Mouse (Mus musculus): ENCODE results near the gene Ocln. TPM values are rescaled to one million over a fixed set of nuclear protein-coding genes. Genes with fewer than 3 reads are reported as not detected.
"Not testable (repeated sequence)": the region's sequence is repeated elsewhere in the genome, so short reads cannot be mapped to it uniquely, and the experiment has no call there.

Ocln gene
- polyA plus RNA-seq, 2 experiments from 2014 or later = 0.69 to 0.82 TPM

GRCm38 (mm10) chr13:100543011-100543767 is 9.3 kb downstream of the Ocln start:
- ATAC-seq = no peak

GRCm38 (mm10) chr13:100536149-100536548 is 16.4 kb downstream of the Ocln start:
- ATAC-seq = no peak

DNA sequence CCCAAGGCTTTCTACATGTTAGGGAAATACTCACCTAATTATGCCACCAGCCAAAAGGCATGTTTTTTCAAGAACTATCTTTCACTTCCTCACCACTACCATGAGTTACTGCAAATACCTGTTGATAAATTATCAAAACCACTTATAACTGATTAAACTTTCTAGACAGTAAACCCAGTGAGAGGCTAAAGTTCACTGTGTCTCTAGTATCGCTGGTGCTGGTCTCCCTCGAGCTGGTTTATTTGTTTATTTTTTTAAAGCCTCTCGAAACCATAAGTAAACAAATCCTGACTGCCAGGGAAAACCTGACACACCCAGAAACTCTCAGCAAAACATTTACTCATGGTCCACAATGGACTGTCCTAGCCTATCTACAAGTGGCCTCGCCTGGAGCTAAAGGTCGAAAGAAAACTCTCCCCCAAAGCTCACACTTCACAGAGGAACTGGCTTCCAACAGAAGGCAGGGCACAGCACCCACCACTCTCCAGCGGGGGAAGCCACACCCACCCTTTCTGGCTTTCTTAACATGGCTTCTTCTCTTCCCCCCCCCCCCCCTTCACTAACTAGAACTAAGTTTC is 19.6 kb downstream of the Ocln start:
- no peak for ATAC-seq

DNA sequence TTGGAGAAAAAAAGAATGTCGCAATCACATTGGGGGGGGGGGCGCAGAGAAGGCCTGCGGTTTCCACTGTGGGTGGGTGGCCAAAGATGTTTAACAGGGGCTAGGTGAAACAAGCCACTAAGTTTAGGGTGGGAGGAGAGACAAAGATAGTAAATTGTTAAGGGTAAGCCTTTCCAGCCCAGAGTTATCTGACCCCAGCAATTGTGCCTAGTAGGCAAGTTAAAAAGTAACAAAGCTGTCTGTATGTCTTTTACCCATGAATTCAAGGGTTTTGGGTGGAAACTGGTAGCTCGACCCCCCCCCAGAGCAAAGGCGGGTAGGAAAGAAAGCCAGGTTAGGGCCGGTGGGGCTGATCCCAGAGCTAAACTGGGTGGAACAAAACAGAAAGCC is 25.9 kb downstream of the Ocln start:
- no peak for ATAC-seq

GRCm38 (mm10) chr13:100525935-100526648 is 26.4 kb downstream of the Ocln start:
- no peak for ATAC-seq

- no peak for ATAC-seq
Observed at GRCm38 (mm10) chr13:100524896-100525295, 27.6 kb downstream of the Ocln start.

DNA sequence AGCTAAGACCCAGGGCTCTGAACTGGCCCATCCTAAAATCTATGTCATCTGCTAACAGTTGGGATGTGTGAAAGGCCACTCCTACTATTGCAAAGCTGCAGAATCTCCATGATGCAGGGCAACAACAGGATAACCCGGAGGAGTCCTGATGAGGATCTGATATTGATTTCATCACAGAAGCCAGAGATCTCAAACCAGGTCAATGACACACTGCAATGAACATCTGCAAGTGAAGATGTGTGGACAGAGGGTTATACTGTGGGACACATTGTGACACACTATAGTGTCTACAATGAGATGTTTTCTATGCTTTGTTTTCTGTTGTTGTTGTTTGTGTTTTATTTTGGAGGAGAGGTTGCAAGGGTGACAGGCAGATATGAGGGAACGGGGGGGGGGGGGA is 28.8 kb downstream of the Ocln start:
- no peak for ATAC-seq

DNA sequence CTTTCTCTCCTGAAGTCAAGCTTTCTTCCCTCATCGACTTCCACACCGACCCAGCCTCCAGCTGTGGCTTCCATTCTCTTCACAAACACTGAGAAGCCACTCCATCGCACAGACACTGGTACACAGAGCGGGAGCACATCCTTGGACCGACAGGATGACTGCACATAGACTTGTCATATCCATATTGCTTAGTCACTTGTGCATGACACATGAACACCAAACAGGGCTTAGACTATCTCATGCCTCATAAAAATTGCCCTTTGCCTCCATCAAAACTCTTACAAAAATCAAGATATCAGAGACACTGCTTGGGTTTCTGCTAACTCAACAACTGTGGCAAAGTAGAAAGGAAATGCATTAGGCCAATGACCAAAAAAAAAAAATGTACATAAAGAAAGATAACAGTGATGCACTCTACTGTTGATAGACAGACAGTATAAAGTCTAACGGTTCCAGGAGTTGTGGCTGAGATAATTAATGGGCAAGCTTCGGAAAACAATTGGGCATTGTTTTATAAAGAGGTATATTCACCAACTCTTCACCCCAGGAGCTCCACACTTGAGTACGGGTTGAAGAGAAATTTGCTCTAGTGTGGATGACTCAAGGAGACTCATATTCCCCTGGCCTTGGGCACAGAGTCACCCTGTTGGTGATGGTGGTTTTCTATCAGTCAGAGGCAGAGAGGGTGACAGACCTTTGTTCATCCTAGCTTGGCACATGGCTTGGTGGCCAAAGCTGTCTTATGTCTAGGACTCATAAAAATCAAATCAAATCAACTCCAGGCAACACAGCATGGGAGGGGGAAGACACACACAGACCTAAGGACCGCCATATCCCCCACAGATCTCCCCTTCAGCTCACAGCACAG is 30.6 kb downstream of the Ocln start:
- no peak for ATAC-seq

GRCm38 (mm10) chr13:100519162-100519561 is 33.4 kb downstream of the Ocln start:
- ATAC-seq = no peak

- ATAC-seq = no peak
Observed at GRCm38 (mm10) chr13:100518191-100518590, 34.3 kb downstream of the Ocln start.

- no peak for ATAC-seq
Observed at GRCm38 (mm10) chr13:100517652-100518153, 34.8 kb downstream of the Ocln start.

DNA sequence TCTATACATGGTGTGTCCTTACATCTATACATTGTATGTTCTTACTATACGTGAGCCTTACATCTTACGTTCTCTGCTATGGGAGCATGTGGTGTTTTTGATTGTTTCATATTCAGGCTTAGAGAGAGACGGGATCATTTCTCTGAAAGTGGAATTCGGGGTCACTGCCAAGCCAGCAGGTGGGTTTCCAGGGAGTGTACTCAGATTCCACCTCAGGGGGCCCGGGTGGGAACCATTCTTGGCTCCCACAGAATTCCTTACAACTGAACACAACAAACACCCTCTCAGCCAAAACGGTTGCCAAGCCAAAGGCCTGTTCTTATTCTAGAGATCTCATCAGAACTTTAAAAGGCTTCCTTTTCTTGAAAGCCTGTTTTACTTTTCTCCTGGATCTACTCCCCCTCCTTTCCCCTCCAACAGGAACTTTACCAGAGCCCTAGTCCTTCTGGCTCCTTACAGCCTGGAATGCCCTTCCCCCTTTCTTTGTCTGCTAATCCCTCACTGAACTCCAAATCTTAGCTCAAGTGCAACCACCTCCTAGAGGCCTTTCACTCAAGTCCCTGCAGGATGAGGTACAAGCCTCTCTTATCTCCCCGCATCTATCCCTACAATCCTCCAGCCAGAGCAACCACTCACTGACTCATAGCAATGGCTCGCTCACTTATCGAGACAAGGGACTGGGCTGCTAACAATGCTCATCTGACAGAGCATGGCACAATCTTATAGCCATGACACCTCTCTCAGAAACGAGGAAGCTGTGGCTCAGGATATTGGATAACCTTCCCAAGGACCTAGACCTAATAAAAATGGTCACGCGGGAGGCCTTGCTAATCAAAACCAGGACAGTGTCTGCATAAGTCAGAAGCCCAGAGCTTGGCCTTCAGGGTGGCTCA is 36.1 kb downstream of the Ocln start:
- no peak for ATAC-seq

- no peak for ATAC-seq
Observed at GRCm38 (mm10) chr13:100512792-100513191, 39.7 kb downstream of the Ocln start.

GRCm38 (mm10) chr13:100511860-100512364 is 40.6 kb downstream of the Ocln start:
- no peak for ATAC-seq

DNA sequence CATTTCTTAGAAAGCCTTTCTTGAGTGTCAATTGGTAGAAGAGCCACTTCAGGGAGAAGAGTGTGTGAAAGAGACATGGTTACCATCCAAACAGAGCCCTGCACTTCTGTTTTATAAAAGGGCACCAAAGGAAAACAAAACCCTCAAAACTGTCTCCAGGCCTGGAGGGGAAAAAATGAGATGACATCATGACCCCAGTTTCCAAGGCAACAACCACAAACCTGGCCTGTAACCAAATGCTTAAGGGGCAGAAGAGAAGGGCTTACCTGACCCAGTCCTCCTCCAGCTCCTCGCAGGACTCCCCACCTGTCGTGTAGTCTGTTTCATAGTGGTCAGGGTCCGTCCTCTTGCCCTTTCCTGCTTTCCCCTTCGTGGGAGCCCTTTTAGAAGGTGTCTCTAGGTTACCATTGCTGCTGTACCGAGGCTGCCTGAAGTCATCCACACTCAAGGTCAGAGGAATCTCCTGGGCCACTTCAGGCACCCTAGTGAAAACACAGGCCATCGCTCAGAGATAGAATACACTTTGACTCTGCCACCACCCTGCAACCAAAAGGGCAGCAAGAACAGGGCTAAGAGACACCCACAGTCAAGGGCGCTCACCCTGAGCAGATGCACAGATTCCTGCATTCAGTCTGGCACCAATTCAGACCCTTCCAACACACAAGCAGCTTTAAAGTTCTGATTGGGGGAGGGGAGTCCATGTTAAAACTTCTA is 41.2 kb downstream of the Ocln start:
- ATAC-seq = no peak

DNA sequence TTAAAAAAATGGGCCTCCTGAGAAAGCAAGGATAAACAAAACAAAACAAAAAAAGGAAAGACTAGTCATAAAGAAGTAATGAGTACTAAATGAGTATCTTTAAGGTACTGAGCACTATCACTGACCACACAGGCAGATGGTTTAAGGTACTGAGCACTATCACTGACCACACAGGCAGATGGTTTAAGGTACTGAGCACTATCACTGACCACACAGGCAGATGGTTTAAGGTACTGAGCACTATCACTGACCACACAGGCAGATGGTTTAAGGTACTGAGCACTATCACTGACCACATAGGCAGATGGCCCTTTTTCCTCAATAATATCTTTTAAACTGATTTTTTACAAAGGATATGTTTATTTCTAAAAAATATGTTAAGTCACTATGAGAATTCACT is 52.9 kb downstream of the Ocln start:
- not testable (repeated sequence) for ATAC-seq

GRCm38 (mm10) chr13:100495337-100495736 is 57.2 kb downstream of the Ocln start:
- ATAC-seq = no peak

DNA sequence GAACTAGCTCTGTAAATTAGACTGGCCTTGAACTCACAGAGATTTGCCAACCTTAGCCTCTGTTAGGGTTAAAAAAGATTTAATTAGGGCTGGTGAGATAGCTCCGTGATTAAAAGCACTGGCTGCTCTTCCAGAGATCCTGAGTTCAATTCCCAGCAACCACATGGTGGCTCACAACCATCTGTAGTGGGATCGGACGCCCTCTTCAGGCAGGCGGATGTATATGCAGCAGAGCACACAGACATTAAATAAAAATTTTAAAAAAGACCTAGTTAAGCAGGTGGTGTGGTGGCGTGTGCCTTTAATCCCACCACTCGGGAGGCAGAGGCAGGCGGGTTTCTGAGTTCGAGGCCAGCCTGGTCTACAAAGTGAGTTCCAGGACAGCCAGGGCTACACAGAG is 58.1 kb downstream of the Ocln start:
- ATAC-seq = not testable (repeated sequence)

- no peak for ATAC-seq
Observed at GRCm38 (mm10) chr13:100493313-100493712, 59.2 kb downstream of the Ocln start.

- ATAC-seq = peak; percentile 83
Observed at GRCm38 (mm10) chr13:100492061-100492787, 60.3 kb downstream of the Ocln start, which contains the start of gene Gtf2h2. TSS of gene Gtf2h2 (minus strand) at chr13:100492579.

Data from CD4-positive, CD25-positive, alpha-beta regulatory T cell, adult 4 months (primary cell).